Mouse (Mus musculus): ENCODE results near the gene Tnfaip8l2.

GRCm38 (mm10) chr3:95140795-95141194, 1.4 kb downstream of the Tnfaip8l2 start:
- TF ChIP-seq CTCF (IDR thresholded peaks at IDR 0.05; ENCODE audit: low read depth, low read length) = no peak
- TF ChIP-seq GATA1 (IDR thresholded peaks at IDR 0.05; ENCODE audit: borderline replicate concordance, low read length) = no peak
- TF ChIP-seq POLR2AphosphoS5 (IDR thresholded peaks at IDR 0.05; ENCODE audit: insufficient replicate concordance, low read depth, low read length) = no peak
